17 mouse cellular contexts compared by ENCODE assay signal in genomic region chr10:58529358-58529757, GRCm38 (mm10). TPM values are rescaled to one million over a fixed set of nuclear protein-coding genes. Genes with fewer than 3 reads are reported as not detected.
A peak's percentile ranks its signal among the peaks of the same experiment; 100 is the strongest.
DNase-seq lines count a peak whose midpoint lies in the region; TF ChIP-seq lines count a peak whose summit lies in the region.
"Had no signal": no experiment of that assay in that cellular context is flagged by ENCODE, and none has a peak within 500 bp of the region (broad histone marks: within the 10 kb centered on the region; RNA-seq: fewer than 3 reads in every experiment).

No protein-coding gene starts in this region.

- TF ChIP-seq RAD21 in CH12.LX (IDR thresholded peaks at IDR 0.05; ENCODE audit: low read depth, low read length): no peak

- no peak overlapping the region; the same call in 1 of the 2 replicates for H3K9ac ChIP-seq in CH12.LX (ENCODE audit: insufficient read depth, low read depth)
- H3K9ac ChIP-seq in heart, adult 2 months (ENCODE audit: low read depth, low read length): no peak overlapping the region
- H3K9ac ChIP-seq: embryonic facial prominence, embryonic 12.5 days; forebrain, embryonic 15.5 days; heart, embryonic 12.5 days; hindbrain, embryonic 15.5 days had no signal

- TF ChIP-seq EP300 in CH12.LX (IDR thresholded peaks at IDR 0.05; ENCODE audit: low read length): peak; percentile 47
- TF ChIP-seq EP300 in heart, adult 2 months (IDR thresholded peaks at IDR 0.05; ENCODE audit: insufficient read depth, low read depth, low read length): no peak

- H3K4me1 ChIP-seq in CH12.LX (ENCODE audit: control insufficient read depth in 1 of 2, insufficient read depth in 2 of 2): peaks cover 6 to 22% of the 10 kb centered on the region in 2 experiments
- H3K4me1 ChIP-seq in brown adipose tissue, adult 24 weeks (ENCODE audit: control insufficient read depth, insufficient read depth, insufficient read length, low read length): no peaks in the 10 kb centered on the region
- H3K4me1 ChIP-seq in heart, adult 2 months (ENCODE audit: control insufficient read depth, insufficient read depth, low read length): no peaks in the 10 kb centered on the region; the same call in 1 of the 2 replicates
- H3K4me1 ChIP-seq: embryonic facial prominence, embryonic 12.5 days; forebrain, embryonic 15.5 days; heart, embryonic 12.5 days; hindbrain, embryonic 10.5 days; hindbrain, embryonic 15.5 days had no signal

- DNase-seq in CD4-positive helper T cell, adult 2 months (ENCODE audit: low read depth, low spot score): peak; percentile 22
- DNase-seq in CH12.LX (ENCODE audit: extremely low read depth): peak; percentile 43
- no peak for DNase-seq in embryo, embryonic 11 days
- no peak for DNase-seq in right cerebral cortex, postnatal 4 days
- no peak for DNase-seq in heart, adult 2 months
- DNase-seq: adrenal gland, postnatal 14 days; cerebellum, adult 2 months; cerebellum, postnatal 14 days; gastrocnemius, postnatal 10 days; kidney, adult 11 months had no signal

- no peak for TF ChIP-seq POLR2A in CH12.LX (IDR thresholded peaks at IDR 0.05; ENCODE audit: low read depth, low read length)
- no peak for TF ChIP-seq POLR2A in heart, adult 2 months (IDR thresholded peaks at IDR 0.05; ENCODE audit: insufficient read depth, low read depth, low read length)

- TF ChIP-seq CTCF in CH12.LX (conservative IDR thresholded peaks at IDR 0.05 in 1 of 2, IDR thresholded peaks at IDR 0.05 in 1 of 2; ENCODE audit: low read depth in 2 of 2, low read length in 2 of 2): no peak
- no peak for TF ChIP-seq CTCF in heart, adult 2 months (IDR thresholded peaks at IDR 0.05)

- H3K27ac ChIP-seq in CH12.LX (ENCODE audit: insufficient read depth, low read depth): no peak overlapping the region
- H3K27ac ChIP-seq in brown adipose tissue, adult 24 weeks (replicated peaks; ENCODE audit: low read depth, low read length): 0 out of 2 replicates have a peak overlapping the region, but pooled peaks have one; percentile 34
- no peak overlapping the region for H3K27ac ChIP-seq in heart, adult 2 months
- H3K27ac ChIP-seq: embryonic facial prominence, embryonic 12.5 days; forebrain, embryonic 15.5 days; hindbrain, embryonic 10.5 days; hindbrain, embryonic 15.5 days had no signal

- no peak overlapping the region for H3K4me3 ChIP-seq in CH12.LX (replicated peaks in 1 of 3; ENCODE audit: low read depth in 2 of 3, low read length in 2 of 3, poor library complexity in 1 of 3)
- no peak overlapping the region for H3K4me3 ChIP-seq in brown adipose tissue, adult 24 weeks (ENCODE audit: insufficient read depth, low read depth, low read length)
- no peak overlapping the region for H3K4me3 ChIP-seq in heart, adult 2 months
- H3K4me3 ChIP-seq: embryonic facial prominence, embryonic 12.5 days; forebrain, embryonic 15.5 days; heart, embryonic 12.5 days; hindbrain, embryonic 10.5 days; hindbrain, embryonic 15.5 days had no signal

- intact Hi-C loops in heart, adult 2 months (cut with DNase I): no loop called here

- no peaks in the 10 kb centered on the region for H3K27me3 ChIP-seq in CH12.LX (replicated peaks)
- H3K27me3 ChIP-seq in heart, adult 2 months (ENCODE audit: control insufficient read depth, insufficient read depth, low read length): no peaks in the 10 kb centered on the region
- H3K27me3 ChIP-seq: embryonic facial prominence, embryonic 12.5 days; forebrain, embryonic 15.5 days; heart, embryonic 12.5 days; hindbrain, embryonic 15.5 days had no signal

- dilution Hi-C loops in CH12.LX (cut with MboI; ENCODE audit: extremely low pct_ligation_motif_present, extremely low pct_unique_long_range_greater_than_20kb, low sequenced_read_pairs): no loop called here

- H3K4me2 ChIP-seq in CH12.LX (ENCODE audit: insufficient read depth, low read depth, poor library complexity, severe bottlenecking): peak overlapping the region; percentile 55
- H3K4me2 ChIP-seq: embryonic facial prominence, embryonic 12.5 days; forebrain, embryonic 15.5 days; heart, embryonic 12.5 days; hindbrain, embryonic 15.5 days had no signal

- H3K36me3 ChIP-seq in CH12.LX (replicated peaks in 1 of 2; ENCODE audit: control insufficient read depth in 1 of 2, insufficient read depth in 1 of 2, low read length in 1 of 2): no peaks in the 10 kb centered on the region
- H3K36me3 ChIP-seq in heart, adult 2 months (ENCODE audit: control insufficient read depth, insufficient read depth, low read length): no peaks in the 10 kb centered on the region
- H3K36me3 ChIP-seq: G1E had no signal

- in situ Hi-C loops in CH12.LX (cut with MboI; ENCODE audit: low pct_ligation_motif_present, low pct_unique_long_range_greater_than_20kb, low sequenced_read_pairs): no loop called here

- H3K79me2 ChIP-seq in CH12.LX (replicated peaks; ENCODE audit: control insufficient read depth, extremely low read depth, insufficient read depth, poor library complexity, severe bottlenecking): no peaks in the 10 kb centered on the region
- no peaks in the 10 kb centered on the region for H3K79me2 ChIP-seq in heart, adult 2 months (replicated peaks; ENCODE audit: control insufficient read depth, insufficient read depth, low read length)

- no peaks in the 10 kb centered on the region for H3K9me3 ChIP-seq in CH12.LX (replicated peaks; ENCODE audit: low read length)
- H3K9me3 ChIP-seq: embryonic facial prominence, embryonic 12.5 days; G1E; heart, embryonic 12.5 days; hindbrain, embryonic 15.5 days had no signal

- 65% methylated on average over 1 of the region's 1 CpGs for WGBS in heart, adult 2 months

TF ChIP-seq in CH12.LX, 34 proteins besides CTCF, POLR2A, EP300 and RAD21:
- TF ChIP-seq HCFC1 (IDR thresholded peaks at IDR 0.05; ENCODE audit: low read depth, low read length): no peak
- TF ChIP-seq TCF12 (IDR thresholded peaks at IDR 0.05; ENCODE audit: low read depth, low read length): no peak
- TF ChIP-seq ZNF384 (IDR thresholded peaks at IDR 0.05; ENCODE audit: low read depth, low read length): no peak; the same call in 1 of the 2 replicates
- no peak for TF ChIP-seq ELF1 (IDR thresholded peaks at IDR 0.05; ENCODE audit: low read depth, low read length)
- no peak for TF ChIP-seq USF2 (conservative IDR thresholded peaks at IDR 0.05; ENCODE audit: low read depth, low read length)
- TF ChIP-seq IRF4 (IDR thresholded peaks at IDR 0.05; ENCODE audit: low read depth, low read length): peak; percentile 72

RNA-seq across cellular contexts. Expression of gene Ccdc138, which starts 31.6 kb away (rescaled TPM):
- total RNA-seq in CH12.LX (2012; rRNA removed) (1.7 TPM in 2 replicates), CH12.LX (2014; rRNA removed) (3.1 and 3.3 TPM in 2 replicates)
- 2.2 and 2.4 TPM in 2 replicates for polyA plus RNA-seq in CH12.LX (2012; ENCODE audit: insufficient read length, low read depth)
- 4.0 and 4.4 TPM in 2 replicates for polyA plus RNA-seq in brown adipose tissue, adult 24 weeks (2012; ENCODE audit: insufficient read depth, insufficient read length, missing spikeins)
- total RNA-seq in heart, adult 2 months (2021): under 1 TPM; 0.43 to 0.70 TPM
- 0.21 and 0.23 TPM in 2 replicates for polyA plus RNA-seq in heart, adult 2 months (2012; rRNA removed)

Comparison
In these comparisons a context has a peak if more than half of its experiments do, and no peak if none do; other contexts are left out.
1. DNase-seq: peak in CD4-positive helper T cell, adult 2 months (single experiment) and CH12.LX (single experiment); none in embryo, embryonic 11 days (single experiment), right cerebral cortex, postnatal 4 days (single experiment) and heart, adult 2 months (0 of 2).